Mouse (Mus musculus) liver, embryonic 11.5 days (tissue): ENCODE data around the gene Cacna1d. TPM values are rescaled to one million over a fixed set of nuclear protein-coding genes. Genes with fewer than 3 reads are reported as not detected.

ENCODE experiments used
- ATAC-seq: fragments of 200-750 bp; cut with Nextera tagmentation; replicated peaks from 2 replicates; pipeline ENCODE4 v1.8.0; 2017; ENCODE audit warnings: moderate number of reproducible peaks, mild to moderate bottlenecking, moderate TSS enrichment, moderate library complexity; ENCODE audit not compliant: low FRiP score
- DNase-seq: peaks from one replicate; pipeline ENCODE4 v3.0.0-alpha.2; 2017; ENCODE audit warnings: low spot score
- H3K27ac ChIP-seq: fragments of 300-500 bp; sonication (generic); 2 replicates; pipeline ENCODE4 v1.5.1; 2014; ENCODE audit warnings: mild to moderate bottlenecking, low read depth, low read length, control low read depth
- H3K27me3 ChIP-seq: fragments of 300-500 bp; sonication (generic); replicated peaks from 2 replicates; pipeline ENCODE4 v1.6.1; 2014; ENCODE audit warnings: low read length, mixed read lengths; ENCODE audit not compliant: control insufficient read depth, insufficient read depth
- H3K36me3 ChIP-seq: fragments of 300-500 bp; sonication (generic); 2 replicates; pipeline ENCODE4 v1.6.1; 2014; ENCODE audit warnings: mild to moderate bottlenecking, low read length, moderate library complexity, mixed read lengths; ENCODE audit not compliant: control insufficient read depth, insufficient read depth
- H3K4me1 ChIP-seq: fragments of 300-500 bp; sonication (generic); replicated peaks from 2 replicates; pipeline ENCODE4 v1.6.1; 2014; ENCODE audit warnings: low read length, mixed read lengths; ENCODE audit not compliant: control insufficient read depth, insufficient read depth
- H3K4me2 ChIP-seq: fragments of 300-500 bp; sonication (generic); 2 replicates; pipeline ENCODE4 v1.6.1; 2014; ENCODE audit warnings: mild to moderate bottlenecking, control low read depth, moderate library complexity
- H3K4me3 ChIP-seq: fragments of 300-500 bp; sonication (generic); 2 replicates; pipeline ENCODE4 v1.5.1; 2014; ENCODE audit warnings: low read depth, low read length, control low read depth
- H3K9ac ChIP-seq: fragments of 300-500 bp; sonication (generic); 2 replicates; pipeline ENCODE4 v1.6.1; 2014; ENCODE audit warnings: low read depth, low read length, control low read depth
- H3K9me3 ChIP-seq: fragments of 300-500 bp; sonication (generic); 2 replicates; pipeline ENCODE4 v1.6.1; 2016; ENCODE audit warnings: low read length, inconsistent platforms, mixed read lengths; ENCODE audit not compliant: control insufficient read depth
- WGBS: fragments of 180-500 bp; shearing (Covaris S2); extraction: QIAGEN DNeasy Blood & Tissue Kit; methylation state at CpG from one replicate; pipeline ENCODE4 v1.1.7; 2014; 5-methylcytosine and 5-hydroxymethylcytosine counted together
- polyA plus RNA-seq: library from polyadenylated mRNA; unstranded; fragments of >200 nt; fragmentation: Nextera tagmentation; extraction: Ambion mirVana; gene quantifications from 2 replicates; pipeline ENCODE4 v1.2.1, GENCODE M21; 2014

Cacna1d gene
- polyA plus RNA-seq = 0.99 and 1.2 TPM in 2 replicates

GRCm38 (mm10) chr14:30491342-30491741 is at the start of gene Cacna1d:
TSS of gene Cacna1d (minus strand) at chr14:30491455.
- H3K27ac ChIP-seq = no peak within 1 kb of the TSS
- peak; percentile 62 for ATAC-seq
- 58% methylated on average over 9 of the region's 9 CpGs for WGBS
- H3K27me3 ChIP-seq = no peaks in the 10 kb centered on the region
- no peak within 1 kb of the TSS for H3K9ac ChIP-seq
- H3K9me3 ChIP-seq = no peaks in the 10 kb centered on the region
- H3K4me1 ChIP-seq = peaks cover 8% of the 10 kb centered on the region
- H3K36me3 ChIP-seq = peaks cover 16% of the 10 kb centered on the region
- no peak for DNase-seq
- H3K4me2 ChIP-seq = no peak within 1 kb of the TSS
- H3K4me3 ChIP-seq = no peak within 1 kb of the TSS

- Histone ChIP-seq H3K4me2 (no peak overlapping the region), H3K27me3 (no peaks in the 10 kb centered on the region), H3K4me3 (no peak overlapping the region), H3K4me1 (no peaks in the 10 kb centered on the region), H3K9me3 (no peaks in the 10 kb centered on the region), H3K27ac (no peak overlapping the region), H3K36me3 (no peaks in the 10 kb centered on the region), H3K9ac (no peak overlapping the region)
- 79% methylated on average over 6 of the region's 6 CpGs for WGBS
- no peak for ATAC-seq
- no peak for DNase-seq
These were observed 42.7 kb upstream of the Cacna1d start for GRCm38 (mm10) chr14:30533780-30534450.

- peaks cover 5% of the 10 kb centered on the region; the same call in 1 of the 2 replicates for H3K36me3 ChIP-seq
- H3K4me3 ChIP-seq = no peak overlapping the region
- no peaks in the 10 kb centered on the region for H3K9me3 ChIP-seq
- ATAC-seq (no peak), DNase-seq (no peak)
- H3K4me2 ChIP-seq = no peak overlapping the region
- no peaks in the 10 kb centered on the region for H3K27me3 ChIP-seq
- H3K9ac ChIP-seq = no peak overlapping the region
- WGBS = 88% methylated on average over 6 of the region's 6 CpGs
- no peaks in the 10 kb centered on the region for H3K4me1 ChIP-seq
- H3K27ac ChIP-seq = no peak overlapping the region
These were observed 40.6 kb upstream of the Cacna1d start for GRCm38 (mm10) chr14:30531896-30532295.

- Histone ChIP-seq H3K9me3 (no peaks in the 10 kb centered on the region), H3K36me3 (peaks cover 5% of the 10 kb centered on the region; the same call in 1 of the 2 replicates), H3K4me3 (no peak overlapping the region), H3K27me3 (no peaks in the 10 kb centered on the region), H3K9ac (no peak overlapping the region), H3K4me1 (no peaks in the 10 kb centered on the region), H3K27ac (no peak overlapping the region), H3K4me2 (no peak overlapping the region)
- no peak for DNase-seq
- no peak for ATAC-seq
- 75% methylated on average over 5 of the region's 5 CpGs for WGBS
These were observed 40.2 kb upstream of the Cacna1d start for GRCm38 (mm10) chr14:30531431-30531830.

GRCm38 (mm10) chr14:30530726-30531269 is 39.5 kb upstream of the Cacna1d start:
- Histone ChIP-seq H3K36me3 (peaks cover 8% of the 10 kb centered on the region; the same call in 1 of the 2 replicates), H3K9ac (no peak overlapping the region), H3K4me3 (no peak overlapping the region), H3K9me3 (no peaks in the 10 kb centered on the region), H3K4me2 (no peak overlapping the region), H3K27ac (no peak overlapping the region), H3K27me3 (no peaks in the 10 kb centered on the region), H3K4me1 (no peaks in the 10 kb centered on the region)
- no peak for ATAC-seq
- no peak for DNase-seq
- 79% methylated on average over 8 of the region's 8 CpGs for WGBS

- Histone ChIP-seq H3K27me3 (no peaks in the 10 kb centered on the region), H3K27ac (no peak overlapping the region), H3K4me2 (no peak overlapping the region), H3K9ac (no peak overlapping the region), H3K4me3 (no peak overlapping the region), H3K4me1 (no peaks in the 10 kb centered on the region), H3K9me3 (no peaks in the 10 kb centered on the region), H3K36me3 (peaks cover 12% of the 10 kb centered on the region; the same call in 1 of the 2 replicates)
- ATAC-seq (no peak), DNase-seq (no peak)
- WGBS = 88% methylated on average over 12 of the region's 12 CpGs
These were observed 38.2 kb upstream of the Cacna1d start for GRCm38 (mm10) chr14:30529454-30529853.

- Histone ChIP-seq H3K4me1 (no peaks in the 10 kb centered on the region), H3K4me2 (no peak overlapping the region), H3K4me3 (no peak overlapping the region), H3K9ac (no peak overlapping the region), H3K9me3 (no peaks in the 10 kb centered on the region), H3K27ac (no peak overlapping the region), H3K36me3 (peaks cover 13% of the 10 kb centered on the region), H3K27me3 (no peaks in the 10 kb centered on the region)
- no peak for DNase-seq
- ATAC-seq = no peak
- 77% methylated on average over 5 of the region's 5 CpGs for WGBS
These were observed 37.7 kb upstream of the Cacna1d start for GRCm38 (mm10) chr14:30528961-30529360.

- peaks cover 15% of the 10 kb centered on the region for H3K36me3 ChIP-seq
- H3K4me2 ChIP-seq = no peak overlapping the region
- ATAC-seq (no peak), DNase-seq (no peak)
- H3K9me3 ChIP-seq = no peaks in the 10 kb centered on the region
- H3K9ac ChIP-seq = no peak overlapping the region
- H3K27ac ChIP-seq = no peak overlapping the region
- WGBS = 86% methylated on average over 10 of the region's 10 CpGs
- H3K4me3 ChIP-seq = no peak overlapping the region
- H3K4me1 ChIP-seq = no peaks in the 10 kb centered on the region
- H3K27me3 ChIP-seq = no peaks in the 10 kb centered on the region
These were observed 37.1 kb upstream of the Cacna1d start for GRCm38 (mm10) chr14:30528392-30528791.

- WGBS = 85% methylated on average over 6 of the region's 6 CpGs
- H3K27me3 ChIP-seq = no peaks in the 10 kb centered on the region
- no peak for ATAC-seq
- H3K4me1 ChIP-seq = no peaks in the 10 kb centered on the region
- H3K36me3 ChIP-seq = peaks cover 42% of the 10 kb centered on the region
- H3K4me2 ChIP-seq = no peak overlapping the region
- no peak for DNase-seq
- H3K9ac ChIP-seq = no peak overlapping the region
- no peak overlapping the region for H3K27ac ChIP-seq
- no peaks in the 10 kb centered on the region for H3K9me3 ChIP-seq
- H3K4me3 ChIP-seq = no peak overlapping the region
These were observed 32.1 kb upstream of the Cacna1d start for GRCm38 (mm10) chr14:30523356-30523755.
